Mouse (Mus musculus) intestine, embryonic 15.5 days (tissue): ENCODE data around the gene Unc50. TPM values are rescaled to one million over a fixed set of nuclear protein-coding genes. Genes with fewer than 3 reads are reported as not detected.
A peak's percentile ranks its signal among the peaks of the same experiment; 100 is the strongest.

Experiments used
- ATAC-seq: fragments of 200-750 bp; cut with Nextera tagmentation; 2 replicates; pipeline ENCODE4 v1.8.0; 2017; ENCODE audit warnings: moderate TSS enrichment, moderate library complexity
- H3K27ac ChIP-seq: fragments of 300-500 bp; sonication (generic); 2 replicates; pipeline ENCODE4 v1.5.1; 2015; ENCODE audit warnings: mild to moderate bottlenecking, inconsistent platforms
- H3K27me3 ChIP-seq: fragments of 300-500 bp; sonication (generic); replicated peaks from 2 replicates; pipeline ENCODE4 v1.6.1; 2015; ENCODE audit warnings: inconsistent platforms
- H3K36me3 ChIP-seq: fragments of 300-500 bp; sonication (generic); 2 replicates; pipeline ENCODE4 v1.6.1; 2015; ENCODE audit warnings: inconsistent platforms
- H3K4me1 ChIP-seq: fragments of 300-500 bp; sonication (generic); replicated peaks from 2 replicates; pipeline ENCODE4 v1.6.1; 2015; ENCODE audit warnings: inconsistent platforms
- H3K4me2 ChIP-seq: fragments of 300-500 bp; sonication (generic); replicated peaks from 2 replicates; pipeline ENCODE4 v1.6.1; 2015; ENCODE audit warnings: mild to moderate bottlenecking, inconsistent platforms
- H3K4me3 ChIP-seq: fragments of 300-500 bp; sonication (generic); replicated peaks from 2 replicates; pipeline ENCODE4 v1.5.1; 2015; ENCODE audit warnings: inconsistent platforms
- H3K9ac ChIP-seq: fragments of 300-500 bp; sonication (generic); 2 replicates; pipeline ENCODE4 v1.6.1; 2015; ENCODE audit warnings: inconsistent platforms
- H3K9me3 ChIP-seq: fragments of 300-500 bp; sonication (generic); 2 replicates; pipeline ENCODE4 v1.6.1; 2016; ENCODE audit warnings: inconsistent platforms
- WGBS: fragments of 180-500 bp; shearing (Covaris S2); methylation state at CpG from one replicate; pipeline ENCODE4 v1.1.7; 2015; 5-methylcytosine and 5-hydroxymethylcytosine counted together
- polyA plus RNA-seq: library from polyadenylated mRNA; unstranded; fragments of >200 nt; fragmentation: Nextera tagmentation; extraction: Ambion mirVana; gene quantifications from 2 replicates; pipeline ENCODE4 v1.2.1, GENCODE M21; 2015

Gene Unc50
- 129 and 134 TPM in 2 replicates for polyA plus RNA-seq

DNA sequence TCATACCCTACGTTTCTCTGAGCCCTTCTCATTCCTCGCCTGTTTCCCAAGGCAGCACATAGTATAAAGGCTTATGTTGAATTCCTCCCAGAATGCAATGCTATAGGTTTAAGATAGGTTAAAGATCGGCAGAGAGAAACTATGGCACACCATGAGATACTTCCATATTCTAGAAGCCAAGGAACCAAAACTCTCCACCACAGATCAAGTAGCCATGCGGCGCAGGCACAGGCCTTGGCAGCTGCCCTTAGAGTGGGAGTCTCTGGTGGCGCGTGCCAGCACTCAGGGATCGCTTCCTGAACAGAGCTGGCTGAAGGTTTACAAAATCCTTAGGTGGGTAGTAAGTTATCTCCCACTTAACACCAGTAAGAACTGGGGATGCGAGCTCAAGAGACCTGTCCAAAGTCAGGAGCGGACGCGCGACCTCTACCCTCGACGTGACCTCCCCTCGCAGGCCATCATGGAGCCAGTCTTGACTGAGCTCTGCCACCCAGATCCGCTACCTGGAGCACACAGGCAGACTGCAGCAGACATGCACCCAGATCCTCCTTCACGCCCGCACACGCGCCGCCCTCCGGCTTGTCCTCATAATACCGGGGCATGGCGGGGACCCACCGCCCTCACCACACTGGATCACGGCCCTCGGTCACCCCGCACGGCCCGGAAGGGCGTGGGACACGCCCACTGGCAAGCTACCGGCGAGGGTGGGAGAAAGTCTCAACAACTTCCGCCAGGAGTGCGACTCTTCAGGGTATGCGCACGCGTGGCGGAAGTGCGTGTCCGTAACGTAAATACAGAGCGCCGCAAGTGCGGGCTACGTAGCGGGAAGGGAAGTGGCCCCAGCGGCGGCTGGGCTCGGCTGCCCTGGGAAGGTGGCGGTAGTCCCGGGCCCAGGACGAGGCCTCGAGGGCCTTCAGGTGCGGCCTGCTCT is at the start of gene Unc50, which contains the start of gene Coa5:
Gene Unc50, plus strand, starts transcription at position 774 of the 931 bp plus-strand sequence.
Gene Coa5, minus strand, starts transcription at position 738 of the 931 bp plus-strand sequence.
- Histone ChIP-seq H3K36me3 (peaks cover 20% of the 10 kb centered on the region), H3K4me1 (peaks cover 12% of the 10 kb centered on the region), H3K4me3 (peak within 1 kb of the TSS; percentile 99), H3K9ac (peak within 1 kb of the TSS; percentile 95), H3K27ac (peak within 1 kb of the TSS; percentile 85), H3K4me2 (peak within 1 kb of the TSS; percentile 85), H3K9me3 (no peaks in the 10 kb centered on the region), H3K27me3 (no peaks in the 10 kb centered on the region)
- 2% methylated on average over 57 of the region's 57 CpGs for WGBS
- ATAC-seq: peak; percentile 99

DNA sequence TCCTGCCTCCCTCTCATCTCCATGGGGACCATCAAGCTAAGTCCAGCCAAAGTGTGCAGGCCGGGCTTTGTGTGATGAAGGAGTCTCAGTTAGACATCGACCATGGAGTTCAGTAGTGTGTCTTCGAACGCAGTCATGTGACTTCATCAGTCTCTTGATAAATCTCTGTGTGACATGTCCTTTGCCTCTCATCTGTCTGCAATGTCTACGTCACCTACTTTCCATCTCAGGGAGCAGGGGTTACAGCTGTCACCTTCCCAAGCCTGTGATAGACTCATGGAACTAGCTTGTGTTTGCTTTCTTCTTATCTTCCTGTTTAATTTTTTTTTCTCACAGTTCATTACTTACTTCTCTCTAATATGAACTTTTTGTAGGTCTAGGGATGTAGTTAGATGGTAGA is 49.0 kb upstream of the Unc50 start:
- Histone ChIP-seq H3K36me3 (no peaks in the 10 kb centered on the region), H3K9ac (no peak overlapping the region), H3K9me3 (no peaks in the 10 kb centered on the region), H3K27ac (no peak overlapping the region), H3K4me2 (no peak overlapping the region), H3K4me3 (no peak overlapping the region), H3K4me1 (no peaks in the 10 kb centered on the region), H3K27me3 (no peaks in the 10 kb centered on the region)
- no peak for ATAC-seq
- WGBS: 91% methylated on average over 5 of the region's 5 CpGs

DNA sequence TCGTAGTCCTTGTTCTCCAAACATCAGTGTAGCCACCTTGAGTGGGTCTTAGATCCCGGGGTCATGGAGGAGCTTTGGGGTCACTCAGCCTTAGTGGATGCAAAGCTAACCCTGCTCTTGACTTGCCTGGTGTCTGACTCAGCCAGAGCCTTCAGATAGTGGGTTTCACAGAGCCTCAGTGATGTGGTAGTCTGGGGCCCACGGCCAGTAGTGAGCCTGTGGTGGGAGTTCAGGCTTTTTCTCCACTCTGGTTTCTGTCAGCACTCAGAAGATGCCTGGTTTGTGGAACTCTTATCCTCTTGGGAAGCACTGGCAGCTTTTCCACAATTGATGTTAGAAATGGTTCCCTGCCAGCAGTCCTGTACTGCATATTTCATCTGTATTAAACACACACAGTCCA is 45.6 kb upstream of the Unc50 start:
- Histone ChIP-seq H3K9ac (no peak overlapping the region), H3K27me3 (no peaks in the 10 kb centered on the region), H3K4me3 (no peak overlapping the region), H3K4me2 (no peak overlapping the region), H3K4me1 (no peaks in the 10 kb centered on the region), H3K9me3 (no peaks in the 10 kb centered on the region), H3K27ac (no peak overlapping the region), H3K36me3 (no peaks in the 10 kb centered on the region)
- 72% methylated on average over 3 of the region's 3 CpGs for WGBS
- ATAC-seq: no peak

DNA sequence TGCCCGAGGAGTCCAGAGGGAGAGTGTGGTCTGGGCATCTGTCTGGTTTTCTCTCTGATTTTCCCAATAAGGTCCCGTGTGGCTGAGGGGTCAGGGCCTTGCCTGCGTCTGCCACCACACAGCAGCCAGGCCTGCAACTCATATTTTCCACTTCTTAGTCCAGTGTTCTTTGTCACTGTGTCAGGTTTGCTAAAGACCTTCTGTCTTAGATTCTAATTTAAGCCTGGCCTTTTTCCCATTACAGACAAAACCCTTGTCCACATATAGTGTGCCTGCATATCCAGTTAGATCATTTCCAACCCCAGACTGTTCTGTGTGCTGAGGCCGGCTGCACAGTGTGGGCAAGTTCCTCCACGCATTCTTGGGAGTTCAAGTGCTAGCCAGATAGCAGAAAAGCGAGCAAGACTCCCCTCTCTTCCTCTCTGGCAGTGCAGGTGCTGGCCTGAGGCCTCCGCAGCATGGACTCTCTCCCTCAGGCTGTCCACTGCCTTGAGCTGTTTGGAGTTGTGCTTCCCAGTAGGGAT is 43.4 kb upstream of the Unc50 start:
- H3K4me1 ChIP-seq: no peaks in the 10 kb centered on the region
- H3K9me3 ChIP-seq: no peaks in the 10 kb centered on the region
- 74% methylated on average over 7 of the region's 7 CpGs for WGBS
- no peak overlapping the region for H3K27ac ChIP-seq
- no peaks in the 10 kb centered on the region for H3K36me3 ChIP-seq
- ATAC-seq: no peak
- H3K27me3 ChIP-seq: no peaks in the 10 kb centered on the region
- no peak overlapping the region for H3K4me2 ChIP-seq
- no peak overlapping the region for H3K4me3 ChIP-seq
- no peak overlapping the region for H3K9ac ChIP-seq

DNA sequence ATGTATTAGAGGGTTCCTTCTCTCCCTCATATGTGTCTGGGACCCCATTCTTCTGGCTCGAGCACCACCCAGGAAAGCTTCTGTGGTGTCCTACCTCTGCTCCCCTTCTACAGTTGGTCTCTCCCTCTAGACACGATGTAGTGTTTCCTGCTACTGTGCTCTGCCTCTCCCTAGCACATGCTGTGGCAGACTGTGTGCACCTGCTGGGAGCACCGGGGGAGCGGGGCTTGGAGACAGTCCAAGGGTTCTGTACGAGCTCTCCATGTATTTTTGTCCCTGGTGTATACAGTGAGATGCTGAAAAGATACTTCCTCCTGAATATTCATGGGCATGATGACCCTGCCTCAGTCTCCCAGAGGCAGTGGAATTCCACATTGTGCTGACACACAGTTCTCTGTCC is 36.8 kb upstream of the Unc50 start:
- no peaks in the 10 kb centered on the region for H3K27me3 ChIP-seq
- H3K4me2 ChIP-seq: no peak overlapping the region
- peaks cover 5% of the 10 kb centered on the region for H3K36me3 ChIP-seq
- H3K4me3 ChIP-seq: no peak overlapping the region
- peaks cover 3% of the 10 kb centered on the region; the same call in 1 of the 2 replicates for H3K4me1 ChIP-seq
- 75% methylated on average over 5 of the region's 5 CpGs for WGBS
- no peaks in the 10 kb centered on the region for H3K9me3 ChIP-seq
- no peak for ATAC-seq
- H3K9ac ChIP-seq: no peak overlapping the region
- H3K27ac ChIP-seq: no peak overlapping the region

DNA sequence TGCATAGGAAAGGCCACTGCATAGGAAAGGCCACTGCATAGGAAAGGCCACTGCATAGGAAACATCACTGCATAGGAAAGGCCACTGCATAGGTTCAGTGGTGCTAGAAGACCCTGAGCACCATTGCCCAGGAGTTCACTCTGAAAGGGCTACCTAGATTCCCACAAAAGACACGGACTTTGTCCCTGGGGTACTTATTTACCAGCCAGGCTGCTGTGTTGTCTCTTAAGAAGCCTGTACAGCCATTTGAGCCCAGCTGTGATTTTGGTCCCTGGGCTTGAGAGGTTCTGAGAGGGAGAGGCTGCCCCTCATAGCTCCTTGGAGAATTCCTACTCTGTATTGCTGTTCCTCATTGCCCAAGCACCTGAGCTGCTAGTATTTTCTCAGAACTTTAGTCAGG is 33.5 kb upstream of the Unc50 start:
- Histone ChIP-seq H3K9me3 (no peaks in the 10 kb centered on the region), H3K4me3 (no peak overlapping the region), H3K9ac (no peak overlapping the region), H3K27ac (no peak overlapping the region), H3K4me1 (peaks cover 15% of the 10 kb centered on the region; the same call in 1 of the 2 replicates), H3K36me3 (peaks cover 5% of the 10 kb centered on the region), H3K27me3 (no peaks in the 10 kb centered on the region), H3K4me2 (no peak overlapping the region)
- 69% methylated on average over 1 of the region's 1 CpGs for WGBS
- ATAC-seq: no peak

DNA sequence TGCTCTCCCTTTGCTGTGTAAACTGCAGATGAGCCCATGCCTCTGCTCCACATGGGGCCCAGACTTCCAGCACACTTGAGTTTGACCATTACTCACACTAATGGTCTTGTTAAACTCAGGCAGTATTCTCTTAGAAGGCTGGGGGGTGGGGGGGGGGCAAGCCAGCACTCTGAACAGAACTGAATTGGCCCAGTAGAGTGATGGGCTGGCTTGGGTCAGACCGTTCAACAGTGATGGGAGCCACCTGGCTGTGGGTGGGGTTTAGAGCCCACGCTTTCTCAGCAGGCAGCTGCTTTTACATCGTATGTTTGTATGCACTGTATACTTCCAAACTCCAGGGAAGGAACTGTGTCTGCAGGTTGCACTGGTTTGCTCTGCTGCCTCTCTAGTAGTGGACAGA is 31.0 kb upstream of the Unc50 start:
- Histone ChIP-seq H3K4me2 (no peak overlapping the region), H3K4me1 (peaks cover 15% of the 10 kb centered on the region; the same call in 1 of the 2 replicates), H3K9me3 (no peaks in the 10 kb centered on the region), H3K27me3 (no peaks in the 10 kb centered on the region), H3K36me3 (no peaks in the 10 kb centered on the region), H3K9ac (no peak overlapping the region), H3K27ac (no peak overlapping the region), H3K4me3 (no peak overlapping the region)
- ATAC-seq: peak; percentile 75
- WGBS: 38% methylated on average over 3 of the region's 3 CpGs

DNA sequence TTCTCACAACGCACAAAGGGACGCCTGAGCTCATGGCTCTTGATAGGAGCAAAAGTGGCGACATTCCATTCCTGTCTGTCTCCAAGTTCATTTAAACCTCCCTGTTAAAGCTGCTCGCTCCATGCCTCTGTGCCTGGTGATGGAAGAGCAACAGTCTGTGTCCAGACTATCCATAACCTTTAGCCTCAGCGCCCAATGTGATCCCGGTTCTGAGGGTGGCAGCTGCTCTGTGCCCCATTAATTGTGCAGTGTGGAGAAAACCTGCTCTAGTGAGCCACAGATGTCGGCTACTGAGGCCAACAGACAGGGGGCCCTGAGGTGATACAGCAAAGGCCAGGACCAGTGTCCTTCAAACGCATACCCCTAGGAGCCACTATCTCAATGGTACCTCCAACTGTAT is 30.2 kb upstream of the Unc50 start:
- no peak for ATAC-seq
- H3K36me3 ChIP-seq: no peaks in the 10 kb centered on the region
- no peaks in the 10 kb centered on the region for H3K9me3 ChIP-seq
- H3K9ac ChIP-seq: no peak overlapping the region
- H3K4me2 ChIP-seq: no peak overlapping the region
- no peak overlapping the region for H3K27ac ChIP-seq
- peaks cover 15% of the 10 kb centered on the region; the same call in 1 of the 2 replicates for H3K4me1 ChIP-seq
- H3K4me3 ChIP-seq: no peak overlapping the region
- no peaks in the 10 kb centered on the region for H3K27me3 ChIP-seq
- WGBS: 69% methylated on average over 8 of the region's 8 CpGs

DNA sequence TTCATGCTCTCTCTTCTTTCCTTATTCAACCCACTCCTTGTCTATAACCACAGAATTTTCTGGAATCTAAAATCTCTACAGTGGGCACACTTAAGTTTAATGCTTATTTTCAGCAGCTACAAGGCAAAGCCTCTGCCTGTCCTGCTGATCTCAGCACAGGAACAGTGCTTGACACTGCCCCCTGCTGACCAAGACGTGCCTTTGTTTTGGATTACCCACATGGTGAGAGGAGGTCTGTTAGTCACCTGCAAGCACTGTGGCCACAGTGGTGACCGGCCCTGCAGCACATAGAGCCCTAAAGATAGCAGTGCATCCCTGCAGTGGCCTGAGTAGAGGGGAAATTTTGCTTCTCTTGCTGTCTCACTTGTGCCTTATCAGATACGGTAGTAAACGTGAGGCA is 28.3 kb upstream of the Unc50 start:
- H3K4me2 ChIP-seq: no peak overlapping the region
- no peaks in the 10 kb centered on the region for H3K27me3 ChIP-seq
- H3K4me3 ChIP-seq: no peak overlapping the region
- H3K9ac ChIP-seq: no peak overlapping the region
- peaks cover 15% of the 10 kb centered on the region; the same call in 1 of the 2 replicates for H3K4me1 ChIP-seq
- no peak overlapping the region for H3K27ac ChIP-seq
- no peak for ATAC-seq
- H3K9me3 ChIP-seq: no peaks in the 10 kb centered on the region
- WGBS: 60% methylated on average over 4 of the region's 4 CpGs
- H3K36me3 ChIP-seq: no peaks in the 10 kb centered on the region

DNA sequence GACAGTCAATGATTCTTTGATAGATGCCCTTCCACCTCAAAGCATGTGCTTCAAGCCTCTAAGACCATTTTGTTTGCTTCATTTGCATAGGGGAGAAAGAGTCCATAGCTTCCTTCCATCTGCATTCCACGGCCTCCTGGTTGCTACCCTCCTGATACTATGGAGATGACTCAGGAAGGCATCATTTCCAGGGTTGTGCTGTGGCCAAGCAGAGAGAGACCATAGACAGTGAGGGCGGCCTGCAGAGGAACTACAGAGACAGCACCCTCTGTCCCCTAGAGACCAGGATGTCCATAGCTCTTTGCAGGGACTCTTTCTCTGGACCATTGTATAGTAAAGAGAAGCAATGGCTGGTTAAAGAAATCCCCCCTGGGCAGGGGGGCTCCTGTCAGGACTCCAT is 24.8 kb upstream of the Unc50 start:
- WGBS: 85% methylated on average over 2 of the region's 2 CpGs
- Histone ChIP-seq H3K9me3 (no peaks in the 10 kb centered on the region), H3K4me3 (no peak overlapping the region), H3K4me2 (no peak overlapping the region), H3K4me1 (no peaks in the 10 kb centered on the region), H3K9ac (no peak overlapping the region), H3K27me3 (no peaks in the 10 kb centered on the region), H3K27ac (no peak overlapping the region), H3K36me3 (no peaks in the 10 kb centered on the region)
- ATAC-seq: no peak

DNA sequence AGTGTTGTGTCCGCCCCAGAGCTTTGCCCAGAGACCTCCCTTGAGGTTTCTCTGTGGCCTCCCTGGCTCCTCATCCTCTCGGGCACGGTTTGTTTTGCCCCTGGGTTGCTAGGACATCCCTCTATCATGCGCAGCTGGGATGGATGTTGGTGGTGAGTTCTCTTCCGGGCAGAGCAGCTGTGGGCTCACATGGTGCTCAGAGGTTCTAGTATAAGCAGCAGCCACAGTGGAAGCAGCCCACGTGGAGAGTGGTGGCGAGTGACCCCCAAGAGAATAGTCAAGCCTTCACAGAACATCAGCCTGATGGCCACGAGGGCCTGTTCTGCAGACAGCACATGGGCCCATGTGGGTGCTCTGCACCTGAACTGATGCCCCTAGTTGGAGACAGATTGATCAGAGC is 22.7 kb upstream of the Unc50 start:
- ATAC-seq: no peak
- 81% methylated on average over 8 of the region's 8 CpGs for WGBS
- no peak overlapping the region for H3K27ac ChIP-seq
- no peaks in the 10 kb centered on the region for H3K9me3 ChIP-seq
- no peak overlapping the region for H3K4me2 ChIP-seq
- no peaks in the 10 kb centered on the region for H3K27me3 ChIP-seq
- no peaks in the 10 kb centered on the region for H3K4me1 ChIP-seq
- no peaks in the 10 kb centered on the region for H3K36me3 ChIP-seq
- no peak overlapping the region for H3K9ac ChIP-seq
- no peak overlapping the region for H3K4me3 ChIP-seq

DNA sequence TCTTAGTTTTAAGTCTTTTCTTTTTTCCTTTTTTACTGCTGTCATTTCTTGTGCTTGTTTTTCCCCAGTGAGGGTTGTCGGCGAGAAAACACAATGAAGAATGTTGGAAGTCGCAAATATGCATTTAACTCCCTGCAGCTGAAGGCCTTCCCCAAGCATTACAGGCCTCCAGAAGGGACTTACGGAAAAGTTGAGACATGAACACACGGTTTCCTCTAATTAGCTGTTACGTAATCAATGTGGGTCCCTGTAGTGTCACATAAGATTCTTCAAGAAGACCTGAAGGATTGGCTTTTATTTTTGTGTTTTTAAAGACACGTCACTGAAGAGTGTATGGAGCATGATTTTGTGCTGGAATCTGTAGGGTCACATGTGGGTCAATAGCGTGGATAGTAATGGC is 21.9 kb upstream of the Unc50 start:
- Histone ChIP-seq H3K9me3 (no peaks in the 10 kb centered on the region), H3K36me3 (no peaks in the 10 kb centered on the region), H3K4me2 (no peak overlapping the region), H3K27ac (no peak overlapping the region), H3K4me1 (no peaks in the 10 kb centered on the region), H3K4me3 (no peak overlapping the region), H3K9ac (no peak overlapping the region), H3K27me3 (no peaks in the 10 kb centered on the region)
- WGBS: 87% methylated on average over 8 of the region's 8 CpGs
- no peak for ATAC-seq

DNA sequence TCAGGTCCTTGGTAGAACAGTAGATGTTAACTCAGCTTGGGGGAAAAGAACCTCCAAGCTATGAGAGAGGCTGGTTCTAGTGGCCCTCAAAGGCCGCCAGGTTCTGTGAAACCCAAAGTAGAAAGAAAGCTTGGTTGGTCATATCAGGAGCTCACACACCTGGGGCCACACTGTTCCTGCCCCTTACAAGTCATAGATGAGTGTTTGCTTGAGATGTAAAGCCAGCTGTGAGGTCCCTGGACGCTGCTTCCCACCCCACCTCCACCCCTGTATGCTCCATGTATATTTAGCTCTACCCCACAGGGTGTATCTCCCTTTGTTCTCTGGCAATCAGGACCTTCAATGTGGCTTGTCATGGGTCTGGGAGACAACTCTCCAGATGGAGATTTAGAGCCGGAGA is 21.3 kb upstream of the Unc50 start:
- Histone ChIP-seq H3K9me3 (no peaks in the 10 kb centered on the region), H3K9ac (no peak overlapping the region), H3K4me2 (no peak overlapping the region), H3K4me1 (no peaks in the 10 kb centered on the region), H3K27me3 (no peaks in the 10 kb centered on the region), H3K27ac (no peak overlapping the region), H3K4me3 (no peak overlapping the region), H3K36me3 (no peaks in the 10 kb centered on the region)
- 72% methylated on average over 3 of the region's 3 CpGs for WGBS
- no peak for ATAC-seq
